Mouse (Mus musculus) ovary, postnatal 36 days (tissue): ENCODE results near the gene Adk.

Source experiments
- DNase-seq: peaks from one replicate; pipeline ENCODE4 v3.0.0; 2022; ENCODE audit warnings: low spot score, mixed read lengths

Adk gene

DNA sequence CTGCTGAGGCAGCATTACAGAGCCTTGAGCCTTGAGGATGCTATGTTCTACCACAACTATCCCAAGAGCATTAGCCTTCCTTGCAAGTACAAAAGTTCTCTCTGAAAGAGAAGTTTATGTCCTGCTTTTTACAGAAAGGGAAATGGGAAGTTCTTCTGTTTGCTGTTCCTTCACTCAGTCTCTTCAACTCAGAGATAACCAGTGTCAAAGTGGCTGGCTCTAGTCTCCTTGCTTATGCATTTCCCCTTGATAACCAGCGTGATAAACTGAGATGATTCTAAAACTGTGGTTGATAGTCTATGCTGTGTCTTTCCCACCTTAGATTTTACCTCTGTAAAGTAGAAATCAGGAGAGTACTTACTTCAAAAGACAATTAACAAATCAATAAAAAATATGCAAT is 223.4 kb downstream of the Adk start:
- DNase-seq, result no peak

DNA sequence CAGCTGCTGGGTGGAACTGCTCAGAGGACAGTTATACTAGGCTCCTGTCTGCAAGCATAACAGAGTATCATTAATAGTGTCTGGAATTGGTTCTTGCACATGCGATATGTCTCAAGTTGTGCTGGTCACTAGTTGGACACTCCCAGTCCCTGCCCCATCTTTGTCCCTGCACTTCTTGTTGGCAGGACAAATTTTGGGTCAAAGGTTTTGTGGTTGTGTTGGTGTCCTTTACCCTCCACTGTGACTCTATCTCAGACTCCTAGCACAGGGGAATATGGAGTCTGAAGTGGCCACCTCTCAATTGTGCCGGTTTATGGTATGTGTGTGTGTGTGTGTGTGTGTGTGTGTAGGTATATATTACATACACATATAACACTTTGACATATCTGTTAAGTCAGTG is 225.9 kb downstream of the Adk start:
- no peak for DNase-seq

DNA sequence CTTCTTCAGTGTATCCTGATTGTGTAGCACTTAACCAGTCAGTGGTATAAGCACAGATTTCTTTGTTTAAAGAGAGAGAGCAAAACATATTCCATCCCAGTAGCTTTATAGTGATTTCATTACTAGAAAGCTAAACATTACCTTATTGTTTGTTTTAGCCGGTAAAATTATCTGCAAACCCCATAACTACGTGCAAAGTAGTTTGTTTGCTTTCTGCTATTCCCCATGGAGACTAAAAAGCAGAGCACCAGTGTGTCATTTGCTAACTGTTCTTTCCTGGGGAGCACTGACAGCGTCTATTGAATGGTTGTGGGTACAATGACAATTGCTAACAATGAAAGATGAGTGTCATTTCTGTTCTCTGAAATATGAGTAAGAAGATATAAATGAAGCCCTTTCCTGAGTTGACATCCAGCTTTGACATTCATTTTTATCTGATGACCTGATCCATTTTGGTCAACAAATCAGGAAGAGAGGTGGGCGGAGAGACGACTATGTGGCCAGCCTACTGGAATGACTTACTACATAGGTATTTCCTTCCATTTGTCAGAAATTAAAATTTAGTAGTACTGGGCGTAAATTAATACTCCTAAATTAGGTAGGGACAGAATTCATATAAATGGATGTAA is 226.6 kb downstream of the Adk start:
- no peak for DNase-seq

DNA sequence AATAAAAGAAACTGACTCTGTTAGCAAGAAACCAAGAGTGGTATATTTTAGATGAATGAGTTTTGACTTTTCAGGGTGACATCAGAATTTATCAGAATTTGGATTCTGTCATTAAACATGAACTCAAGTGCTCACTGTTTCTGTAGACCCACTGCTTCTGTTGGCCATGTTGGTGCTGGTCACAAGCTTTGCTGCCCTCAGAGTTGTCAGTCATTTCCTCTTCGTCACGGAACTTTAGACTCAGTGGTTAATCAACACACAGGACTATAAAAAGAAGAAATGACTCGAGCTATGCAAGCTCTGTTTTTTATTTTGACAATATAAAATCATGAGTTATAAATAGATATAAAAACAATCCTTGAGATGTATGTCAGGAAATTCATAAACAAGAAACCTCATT is 228.1 kb downstream of the Adk start:
- no peak for DNase-seq

DNA sequence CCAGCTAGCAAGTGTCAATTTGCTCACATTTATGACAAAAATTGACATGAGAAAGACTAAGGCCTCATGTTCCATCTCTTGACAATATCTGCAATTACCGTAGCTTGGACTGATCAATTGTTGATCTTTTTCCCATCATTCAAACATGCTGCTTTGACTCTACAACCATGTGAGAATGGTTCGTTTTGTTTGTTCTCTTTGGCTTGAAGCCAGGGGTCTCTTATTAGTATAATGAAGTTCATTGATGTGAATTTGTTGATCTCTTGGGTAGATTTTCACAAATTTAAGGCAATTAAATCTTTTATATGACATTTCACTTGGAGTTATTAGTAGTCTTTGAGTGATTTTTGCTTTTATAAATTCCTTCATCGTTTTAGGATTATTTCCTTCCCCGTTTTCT is 229.1 kb downstream of the Adk start:
- no peak for DNase-seq

DNA sequence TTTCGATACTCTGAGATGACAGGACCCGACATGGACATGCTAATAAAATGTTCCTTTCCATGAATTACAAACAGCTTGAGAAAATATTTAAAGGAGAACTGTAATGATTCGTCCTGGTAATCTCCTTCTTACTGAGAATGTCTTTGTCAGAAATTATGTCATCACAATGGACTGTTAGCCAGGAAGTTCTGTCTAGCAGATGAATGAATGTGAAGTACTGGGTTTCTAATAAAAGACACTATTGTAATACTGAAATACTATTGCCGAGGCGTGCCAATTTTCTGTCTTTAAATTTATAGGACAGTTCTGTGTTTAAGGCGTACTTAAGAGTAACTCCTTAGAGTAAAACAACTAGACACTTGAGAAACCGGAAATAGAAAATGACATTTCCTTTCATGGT is 231.7 kb downstream of the Adk start:
- DNase-seq, result no peak

DNA sequence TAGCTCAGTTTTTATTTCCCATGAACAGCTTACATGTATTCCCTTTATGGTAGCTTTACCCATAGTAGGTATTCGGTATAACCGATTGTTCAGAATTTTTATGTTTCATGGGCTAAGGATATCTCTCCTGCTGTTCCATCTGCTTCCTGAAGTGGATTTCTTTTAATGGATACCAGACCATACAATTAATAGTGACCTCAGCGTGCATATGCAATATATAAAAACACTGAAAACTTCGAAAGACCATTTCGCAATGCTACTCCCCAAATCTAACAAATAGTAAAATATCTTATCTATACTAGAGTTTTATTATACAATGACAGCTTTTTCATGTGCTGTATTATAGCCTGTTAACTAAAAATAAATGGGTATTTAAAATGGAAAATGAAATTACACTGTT is 232.5 kb downstream of the Adk start:
- no peak for DNase-seq

DNA sequence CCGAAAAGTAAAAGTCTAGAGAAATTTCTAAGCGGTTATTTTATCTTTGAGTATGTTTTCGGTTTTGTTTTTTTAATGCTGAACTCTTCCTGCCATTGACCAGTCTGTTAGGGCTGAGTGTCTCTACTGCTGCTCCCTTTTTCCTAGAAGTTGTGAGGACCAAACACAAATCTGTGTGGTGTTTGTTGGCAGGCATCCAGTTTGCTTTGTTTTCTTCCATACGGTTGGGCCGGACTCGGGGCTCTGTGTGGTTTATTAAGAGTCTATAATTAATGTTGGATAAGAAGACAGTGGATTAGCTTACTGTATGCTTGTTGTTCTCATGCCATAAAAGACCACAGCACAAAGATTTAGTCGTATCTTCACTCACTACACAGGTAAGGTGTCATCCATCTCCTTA is 233.9 kb downstream of the Adk start:
- DNase-seq, result no peak

DNA sequence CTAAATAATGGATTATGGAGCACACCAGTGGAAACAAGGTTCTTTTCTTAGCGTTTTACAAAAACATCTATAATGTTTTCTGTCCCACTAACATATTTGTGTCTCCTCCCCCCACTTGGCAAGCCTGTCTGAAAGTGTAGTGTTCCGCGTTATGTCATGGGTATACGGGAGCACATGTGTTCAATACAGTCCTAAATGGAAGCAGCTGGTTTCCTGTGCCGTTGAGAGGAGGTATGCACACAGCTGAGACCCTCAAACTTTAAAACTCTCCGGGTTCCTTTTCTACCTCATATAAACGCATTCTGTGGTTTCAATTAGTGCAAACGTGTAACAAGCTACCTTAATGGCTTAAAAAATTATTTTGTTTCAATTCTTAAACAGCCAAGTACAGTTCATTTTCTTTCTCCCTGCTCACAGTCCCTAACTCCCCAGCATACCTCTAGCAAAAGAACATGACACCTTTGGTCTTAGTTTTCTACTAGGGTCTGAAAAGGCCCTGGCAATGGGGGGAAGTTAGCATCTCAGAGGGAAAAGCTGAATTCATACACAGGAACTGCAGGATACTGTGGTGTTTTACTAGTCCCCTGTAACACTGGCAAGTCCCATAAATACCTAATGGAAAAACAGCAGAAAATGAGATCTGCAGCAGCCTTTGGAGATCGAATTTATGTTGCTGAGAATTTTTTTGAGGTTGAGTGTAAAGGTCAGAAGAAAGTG is 235.5 kb downstream of the Adk start:
- DNase-seq, result no peak

DNA sequence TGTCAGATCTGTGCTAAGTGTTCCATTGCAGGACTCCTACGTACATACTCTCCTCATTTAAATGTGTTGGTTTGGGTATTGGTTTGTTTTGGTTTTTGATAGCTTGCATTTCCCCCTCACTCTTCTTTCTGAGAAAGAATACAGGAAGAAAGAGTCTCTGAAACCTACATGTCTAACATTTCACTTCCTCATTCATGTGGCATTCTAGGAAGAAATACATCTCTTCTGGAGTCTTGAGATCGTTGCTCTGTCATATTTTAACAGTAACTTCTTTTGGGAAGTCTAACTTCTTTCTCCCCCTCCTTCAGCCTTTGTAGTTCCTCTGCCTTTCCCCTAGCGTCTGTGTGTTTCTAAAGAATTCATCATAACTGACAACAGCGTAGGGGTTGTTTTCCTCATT is 247.4 kb downstream of the Adk start:
- DNase-seq, result no peak

DNA sequence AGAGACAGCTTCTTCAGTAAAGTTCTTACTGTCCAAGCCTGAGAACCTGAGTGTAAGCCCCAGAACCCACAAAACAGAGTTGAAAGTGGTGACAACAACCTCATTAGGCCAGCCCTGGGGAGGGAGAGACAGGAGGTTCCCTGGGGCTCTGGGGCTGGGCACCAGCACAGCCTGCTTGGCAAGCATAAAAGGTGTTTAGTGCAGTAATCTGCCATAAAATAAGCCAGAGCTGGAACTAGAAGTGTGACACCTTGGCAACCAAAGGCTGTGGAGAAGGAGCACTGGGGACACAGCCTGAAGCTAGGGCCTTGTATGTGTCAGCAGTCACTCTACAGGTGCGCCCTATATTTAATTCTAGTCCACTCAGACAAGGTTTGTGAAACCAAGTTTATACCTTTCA is 252.4 kb downstream of the Adk start:
- no peak for DNase-seq

DNA sequence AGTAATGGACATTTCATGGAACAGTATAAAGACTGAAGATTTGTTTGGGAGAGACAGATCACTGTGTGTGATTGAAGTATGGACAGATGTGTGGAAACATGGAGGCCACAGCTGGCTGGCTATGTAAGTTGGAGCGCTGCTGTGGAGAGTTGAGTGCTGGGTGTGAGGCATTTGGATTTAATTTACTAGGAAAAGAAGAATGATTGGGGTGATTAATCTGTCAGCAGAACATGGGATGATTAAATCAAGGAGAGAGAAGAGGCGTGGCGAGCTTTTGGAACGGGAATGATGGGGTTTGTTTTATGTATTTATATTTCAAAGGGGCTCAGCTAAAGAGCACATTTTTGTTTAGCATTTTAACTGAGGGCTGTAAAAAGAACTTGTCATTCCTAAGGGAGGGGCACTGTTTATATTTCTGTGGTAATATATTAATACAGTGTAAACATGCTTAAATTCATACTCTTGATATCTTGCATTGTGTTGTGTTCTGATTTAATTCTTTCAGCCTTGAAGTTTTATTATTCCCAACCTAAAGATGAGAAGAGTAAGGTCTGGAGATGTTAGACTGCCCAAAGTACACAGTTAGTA is 256.1 kb downstream of the Adk start:
- DNase-seq, result no peak

DNA sequence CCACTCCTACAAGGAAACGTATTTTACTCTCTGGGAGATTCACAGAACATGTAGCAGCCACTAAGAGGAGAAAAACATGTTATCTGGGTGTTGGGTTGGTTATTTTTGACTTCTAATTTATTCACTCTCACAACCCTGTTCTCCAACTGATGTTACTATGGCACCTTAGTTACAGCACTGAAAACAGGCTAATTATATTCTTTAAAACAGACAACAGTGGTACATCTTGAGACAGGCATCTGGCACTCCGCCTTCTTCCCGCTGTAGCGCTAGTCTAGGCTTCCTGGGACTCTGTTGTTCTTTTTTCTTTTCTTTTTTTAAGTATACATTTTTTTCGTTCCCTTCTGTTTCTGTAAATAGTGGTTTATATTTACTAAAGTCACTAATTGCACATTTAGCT is 258.2 kb downstream of the Adk start:
- DNase-seq, result no peak

DNA sequence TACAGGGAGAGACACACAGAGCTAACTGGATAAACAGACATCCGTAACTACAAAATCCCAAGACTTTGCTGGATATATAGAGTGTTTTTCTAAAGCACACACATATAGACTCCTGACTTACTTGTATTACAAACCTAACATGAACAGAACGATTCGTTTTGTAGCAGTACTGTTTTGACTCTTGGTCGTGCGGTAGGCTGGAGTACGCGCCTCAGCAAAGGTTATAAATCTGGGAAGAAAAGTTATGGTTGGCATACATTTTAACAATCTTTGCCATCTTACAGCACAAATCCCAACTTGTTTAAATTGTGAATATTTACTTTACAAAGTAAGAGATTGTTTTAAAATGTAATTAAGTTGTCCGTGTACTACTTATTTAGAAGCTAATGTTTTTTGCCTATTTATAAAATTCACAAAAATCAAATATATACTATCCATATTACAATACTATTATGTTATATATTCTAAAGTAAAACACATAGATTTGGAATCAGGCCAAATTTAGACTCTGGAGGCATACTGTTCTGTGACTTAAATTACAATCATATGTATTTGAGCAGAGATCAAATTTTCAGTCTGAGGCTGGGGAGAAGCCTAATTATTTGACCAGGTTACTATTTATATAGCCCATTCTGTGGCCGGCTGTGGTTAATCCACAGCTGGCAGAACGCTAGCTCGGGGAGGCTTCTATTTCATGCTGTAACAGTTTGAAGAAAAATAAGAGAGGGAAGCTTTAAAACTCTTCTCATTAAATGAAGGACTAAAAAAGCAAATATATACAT is 261.4 kb downstream of the Adk start:
- no peak for DNase-seq

DNA sequence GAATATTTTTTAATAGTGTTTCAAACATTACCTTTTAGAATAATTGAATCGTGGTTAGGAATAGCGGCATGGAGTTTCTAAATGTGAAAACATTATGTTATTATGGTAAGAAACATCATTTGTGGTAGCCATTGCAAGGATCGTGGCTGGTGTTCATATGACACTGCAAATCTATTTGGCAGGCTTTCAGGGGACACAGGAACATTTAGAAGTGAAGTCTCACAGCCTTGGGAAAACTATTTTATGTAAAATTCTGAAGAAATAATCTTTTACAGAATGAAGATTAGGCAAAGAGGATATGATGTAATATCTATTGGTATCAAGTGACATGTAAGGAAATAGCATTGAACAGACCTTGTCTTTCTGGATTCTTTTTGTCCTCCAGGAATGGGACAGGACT is 262.1 kb downstream of the Adk start:
- no peak for DNase-seq

DNA sequence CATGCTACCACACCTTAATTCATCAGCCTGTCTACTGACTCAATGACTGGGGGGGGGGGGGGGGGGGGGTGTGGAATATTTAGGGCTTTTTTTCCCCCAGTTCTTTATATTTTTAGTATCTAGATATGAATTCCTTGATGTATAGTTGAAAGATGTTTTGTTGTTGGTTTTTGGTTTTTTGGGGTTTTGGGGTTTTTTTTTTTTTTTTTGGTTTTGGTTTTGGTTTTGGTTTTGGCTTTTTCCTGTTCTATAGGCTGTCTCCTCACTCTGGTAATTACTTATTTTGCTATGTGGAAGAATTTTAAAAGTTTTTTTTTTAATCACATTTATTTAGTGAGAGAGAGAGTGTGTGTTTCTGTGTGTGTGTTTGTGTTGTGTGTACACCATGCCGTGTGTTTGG is 282.5 kb downstream of the Adk start:
- no peak for DNase-seq

DNA sequence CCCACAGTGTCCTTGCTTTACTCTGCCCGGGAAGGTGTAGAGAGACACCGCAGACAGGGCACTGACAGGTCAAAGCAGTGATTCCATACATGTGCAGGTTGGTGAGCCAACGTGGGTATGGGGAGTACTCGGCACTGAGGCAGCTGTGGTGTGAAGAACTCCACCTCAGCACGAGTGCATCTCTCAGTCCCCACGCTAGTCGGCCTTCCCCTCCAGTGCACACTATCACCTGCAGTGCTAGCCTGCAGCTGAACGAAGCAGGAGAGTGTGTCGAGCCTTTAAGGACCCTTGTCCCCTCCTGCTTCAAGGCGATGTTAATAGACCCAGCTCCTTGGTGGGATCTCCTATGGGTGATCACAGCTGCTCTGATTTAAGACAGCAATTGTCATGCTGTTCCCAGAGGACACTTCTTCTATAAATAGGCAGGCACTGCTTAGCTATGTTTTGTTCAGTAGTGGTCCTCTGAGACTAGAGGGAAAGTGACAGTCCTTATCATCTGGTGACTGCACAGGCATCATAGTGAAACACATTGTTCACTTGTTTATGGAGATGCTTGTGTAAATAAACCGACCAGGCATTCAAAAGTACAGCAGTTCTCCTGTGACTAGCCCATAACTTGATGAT is 283.4 kb downstream of the Adk start:
- DNase-seq, result no peak

DNA sequence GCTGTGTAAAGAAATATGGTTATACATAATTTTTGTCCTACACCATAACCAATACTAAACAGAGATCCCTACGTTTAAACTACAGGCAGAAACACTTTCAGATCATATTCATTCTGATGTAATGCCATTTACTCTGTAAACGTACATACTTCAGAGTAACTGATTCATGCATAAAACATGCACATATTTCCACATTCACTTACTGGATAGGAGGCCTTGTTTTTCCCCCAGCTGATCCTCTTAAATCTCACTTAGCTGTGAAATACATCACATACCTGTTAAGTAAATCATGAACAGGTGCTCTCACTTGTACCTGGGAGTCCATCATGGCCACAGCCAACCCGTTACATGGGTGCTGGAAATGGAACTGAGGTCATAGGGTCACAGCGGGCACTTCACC is 285.6 kb downstream of the Adk start:
- no peak for DNase-seq

DNA sequence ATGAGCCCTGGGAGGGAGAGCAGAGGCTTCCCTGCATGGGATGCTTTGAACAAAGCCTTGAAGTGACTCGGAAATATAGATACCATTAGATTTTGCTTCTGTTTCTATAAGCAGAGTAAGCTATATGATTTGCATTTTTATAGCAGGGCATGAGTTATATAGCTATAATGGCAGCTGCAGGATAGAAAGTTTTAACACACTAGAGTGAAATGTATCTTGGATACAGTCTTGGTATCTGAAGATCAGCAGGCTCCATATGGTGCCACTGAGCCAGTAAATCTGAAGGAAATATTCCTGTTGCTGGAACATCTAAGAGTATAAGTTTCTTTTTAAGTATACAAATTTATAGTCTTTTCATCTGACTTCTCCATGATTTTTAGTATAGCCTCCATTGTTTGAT is 288.8 kb downstream of the Adk start:
- DNase-seq, result no peak

DNA sequence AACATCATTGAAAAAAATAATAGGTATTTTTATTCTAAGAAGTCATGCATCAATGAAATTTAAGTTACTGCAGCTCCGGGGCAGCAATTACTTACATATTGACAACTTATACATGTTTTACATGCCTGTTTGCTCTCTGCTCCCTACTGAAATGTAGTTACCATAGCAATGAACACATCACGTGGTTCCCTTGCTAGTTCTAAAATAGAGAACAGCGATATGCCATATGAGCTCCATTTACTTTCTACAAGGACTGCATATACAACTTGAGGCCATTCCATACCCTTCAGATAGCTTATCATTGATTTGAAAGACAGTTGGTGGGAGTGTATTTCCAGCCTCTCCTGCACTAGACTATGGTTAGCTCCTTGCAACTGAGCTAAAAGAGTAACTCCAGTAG is 290.6 kb downstream of the Adk start:
- DNase-seq, result no peak

DNA sequence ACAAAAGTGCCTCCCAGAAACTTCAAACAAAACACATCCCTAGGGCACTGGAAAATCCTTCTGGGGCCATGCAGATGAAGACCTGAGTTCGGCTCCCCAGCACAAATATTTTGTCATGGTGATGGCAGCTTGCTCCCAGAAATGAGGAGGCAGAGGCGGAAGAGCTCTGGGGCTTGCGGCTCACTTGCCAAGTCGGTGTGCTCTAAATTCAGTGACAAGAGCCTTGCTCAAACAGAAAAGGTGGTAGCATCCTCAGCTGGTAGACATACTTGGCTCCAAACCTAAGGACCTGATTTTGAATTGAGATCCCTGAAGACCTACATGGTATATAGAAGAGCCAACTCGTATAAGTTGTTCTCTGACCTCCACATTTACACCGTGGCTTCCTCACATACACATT is 292.5 kb downstream of the Adk start:
- DNase-seq, result no peak

DNA sequence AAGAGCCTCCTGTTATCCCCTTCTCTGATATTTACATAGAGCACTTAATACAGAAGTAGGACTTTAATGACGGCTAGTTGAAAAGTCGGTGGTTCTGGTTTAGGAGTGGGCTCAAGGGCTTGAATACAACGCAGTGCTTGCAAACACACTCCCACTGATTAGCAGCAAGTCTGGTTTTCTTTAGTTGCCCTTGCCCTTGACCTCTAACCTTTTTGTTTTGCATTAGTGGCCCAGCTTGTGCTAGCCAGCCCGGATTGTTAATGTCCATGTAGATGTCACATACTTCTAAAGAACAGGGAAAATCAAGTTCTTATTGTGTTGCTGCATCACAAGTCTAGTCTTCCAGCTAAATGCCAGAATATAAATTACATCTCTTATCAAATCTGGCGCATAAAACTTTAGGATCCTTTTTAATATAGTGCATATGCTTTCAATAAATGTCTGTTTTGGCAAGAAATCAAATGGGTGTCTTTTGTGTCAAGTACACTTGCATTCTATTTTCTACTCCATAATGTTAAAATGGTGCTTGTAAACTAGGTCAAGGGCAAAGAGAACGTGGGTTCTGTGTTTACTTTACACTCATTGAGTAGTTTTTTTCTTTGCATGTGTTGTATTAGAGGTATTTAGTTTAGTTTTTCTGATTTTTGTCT is 296.4 kb downstream of the Adk start:
- DNase-seq, result no peak
